Mouse (Mus musculus) hematopoietic stem cell, adult 5-6 weeks (primary cell): ENCODE results near the gene Gm17416. TPM values are rescaled to one million over a fixed set of nuclear protein-coding genes. Genes with fewer than 3 reads are reported as not detected.

Experiments used
- ATAC-seq, 2 experiments: fragments of 125-278 bp in 1 of 2; replicated peaks in 1 of 2; 2 replicates each; pipeline ENCODE4 v1.8.0; 2016 to 2017; ENCODE audit warnings: inconsistent platforms in 2 of 2, mild to moderate bottlenecking in 2 of 2, moderate number of reproducible peaks in 2 of 2, low read depth in 1 of 2, moderate TSS enrichment in 1 of 2; ENCODE audit not compliant: low FRiP score in 2 of 2, poor library complexity in 2 of 2, severe bottlenecking in 2 of 2, insufficient read depth in 1 of 2, low TSS enrichment in 1 of 2
- total RNA-seq: library from RNA; stranded (forward); fragments of 172-1452, 232-1000 nt; gene quantifications from 2 replicates; pipeline ENCODE4 v1.2.3, GENCODE M21; 2017

The Gm17416 gene
- not detected in 2 replicates for total RNA-seq

DNA sequence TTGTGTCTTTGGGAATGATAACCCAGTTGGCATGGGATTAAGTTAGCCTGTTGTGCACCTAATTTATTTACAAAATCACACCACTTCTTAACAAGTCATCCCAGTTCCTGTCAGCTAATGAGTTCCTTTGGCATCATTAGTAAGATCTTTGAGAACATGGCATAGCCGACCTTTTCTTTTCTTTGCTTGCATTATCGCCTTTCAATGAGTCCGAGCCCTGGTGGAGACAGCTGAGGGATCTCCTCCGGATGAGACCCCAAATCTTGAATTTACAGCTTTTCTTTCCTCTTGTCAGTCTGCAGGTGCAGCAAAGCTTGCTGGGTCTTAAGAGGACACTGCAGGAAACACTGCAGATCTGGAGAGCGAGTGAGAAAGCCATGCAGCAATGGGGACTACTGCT lies at the start of gene Gm17416:
TSS of gene Gm17416 (plus strand) at position 301 of the 400 bp plus-strand sequence.
- ATAC-seq = no peak

DNA sequence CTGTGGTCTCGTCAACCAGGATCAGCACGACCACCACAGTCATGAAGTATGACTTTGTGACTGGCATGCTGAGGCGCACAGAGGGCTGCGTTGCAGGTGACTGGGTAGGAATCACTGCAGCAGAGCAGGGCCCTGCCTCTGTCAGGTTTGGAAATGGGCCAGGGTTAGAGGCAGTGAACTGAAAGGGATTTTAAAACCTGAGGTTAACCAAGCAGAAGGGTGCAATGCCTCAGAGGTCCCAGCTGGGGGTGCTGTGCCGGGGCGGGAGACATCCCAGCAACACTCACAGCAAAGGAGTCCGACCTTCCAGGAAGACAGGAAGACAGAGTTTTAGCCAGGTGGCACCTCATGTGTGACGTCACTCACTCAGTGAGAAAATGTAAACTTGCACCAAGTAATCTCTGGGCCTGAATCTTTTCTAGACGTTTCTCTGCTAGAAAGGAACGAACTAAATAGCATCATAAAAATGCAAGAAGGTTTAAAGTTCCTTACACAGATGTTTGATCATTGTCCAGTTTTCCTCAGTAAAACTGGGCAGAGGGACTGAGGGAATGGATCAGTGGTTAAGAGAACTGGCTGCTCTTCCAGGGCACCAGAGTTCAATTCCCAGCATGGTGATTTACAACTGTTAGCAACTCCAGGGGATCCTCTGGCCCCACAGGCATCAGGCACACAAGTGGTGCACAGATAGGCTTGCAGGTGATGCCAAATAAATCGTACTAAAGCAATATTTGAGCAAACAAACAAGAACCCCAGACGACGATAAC lies 29.0 kb upstream of the Gm17416 start, which contains the start of gene Defb29:
TSS of gene Defb29 (minus strand) at position 155 of the 767 bp plus-strand sequence.
- no peak for ATAC-seq

DNA sequence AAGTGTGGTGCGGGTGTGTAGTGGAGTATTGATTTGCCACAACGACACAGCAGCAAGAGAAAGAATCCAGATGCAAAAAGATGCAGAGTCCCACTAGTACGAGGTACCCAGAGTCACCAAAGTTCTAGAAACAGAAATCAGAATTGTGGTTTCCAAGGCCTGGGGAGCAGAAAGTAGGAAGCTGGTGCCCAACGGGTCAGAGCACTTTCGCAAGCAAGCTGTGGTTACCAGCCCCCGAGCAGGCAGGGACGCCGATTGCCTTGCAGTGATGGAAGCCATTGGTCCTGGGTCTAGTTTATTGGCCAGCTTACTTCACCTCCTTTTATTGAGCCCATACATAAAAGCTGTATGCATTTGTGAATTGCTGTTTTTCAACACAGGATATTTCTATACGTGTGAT lies 27.2 kb upstream of the Gm17416 start:
- ATAC-seq = peak; percentile 39 to 43; a peak in 2 of 4 replicates

DNA sequence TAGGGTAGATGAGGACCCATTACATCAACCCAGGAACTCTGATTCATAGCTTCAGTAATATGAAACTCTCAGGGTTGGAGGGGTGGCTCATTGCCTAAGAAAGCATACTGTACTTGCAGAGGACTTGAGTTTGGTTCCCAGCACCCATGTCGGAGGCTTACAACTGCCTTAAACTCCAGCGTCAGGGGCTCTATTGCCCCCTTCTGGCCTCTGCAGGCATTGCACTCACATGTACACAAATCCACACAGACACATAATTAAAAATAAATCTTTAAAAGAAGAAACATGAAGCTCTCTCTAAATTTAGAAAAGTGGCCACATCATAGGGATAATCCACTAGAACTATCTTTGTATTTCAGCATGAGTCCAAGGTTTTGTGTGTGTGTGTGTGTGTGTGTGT lies 26.2 kb upstream of the Gm17416 start:
- ATAC-seq = no peak

DNA sequence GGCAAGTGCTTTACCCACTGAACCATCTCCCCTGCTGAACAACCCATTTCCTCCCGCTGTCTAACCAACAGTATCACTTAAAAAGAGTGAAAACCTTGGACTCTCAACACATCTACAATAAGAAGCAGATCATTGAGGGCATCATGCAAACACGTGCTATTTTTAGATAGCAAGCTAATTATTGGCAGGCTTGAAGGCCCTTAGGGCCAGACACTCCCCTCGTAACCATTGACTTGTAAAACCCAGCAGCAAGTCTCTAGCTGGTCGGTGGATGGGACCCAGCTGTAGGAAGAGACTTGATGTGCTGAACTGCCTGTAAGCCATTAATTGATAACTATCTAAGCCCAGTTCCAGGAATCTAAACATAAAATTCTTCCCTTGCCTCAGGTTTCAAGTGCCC lies 25.7 kb upstream of the Gm17416 start:
- no peak for ATAC-seq

DNA sequence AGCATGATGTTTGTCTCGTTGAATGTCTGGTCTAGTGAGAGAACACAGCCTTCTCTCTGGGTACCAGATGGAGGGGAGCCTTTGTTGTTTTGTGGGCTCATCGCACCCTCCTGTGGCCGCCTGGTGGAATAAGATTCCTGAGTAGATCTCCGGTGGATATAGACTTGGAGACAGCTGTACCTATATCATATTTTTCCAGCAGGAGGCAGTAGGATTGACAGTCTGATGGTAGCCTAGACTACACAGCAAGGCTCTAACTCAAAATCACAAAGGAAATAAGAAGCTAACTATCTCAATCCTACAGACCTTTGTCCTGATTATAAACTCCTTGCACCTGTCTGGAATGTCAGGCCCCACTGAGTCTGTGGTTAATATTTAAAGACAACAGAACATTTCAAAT lies 24.4 kb upstream of the Gm17416 start:
- peak; percentile 78 to 86 for ATAC-seq

DNA sequence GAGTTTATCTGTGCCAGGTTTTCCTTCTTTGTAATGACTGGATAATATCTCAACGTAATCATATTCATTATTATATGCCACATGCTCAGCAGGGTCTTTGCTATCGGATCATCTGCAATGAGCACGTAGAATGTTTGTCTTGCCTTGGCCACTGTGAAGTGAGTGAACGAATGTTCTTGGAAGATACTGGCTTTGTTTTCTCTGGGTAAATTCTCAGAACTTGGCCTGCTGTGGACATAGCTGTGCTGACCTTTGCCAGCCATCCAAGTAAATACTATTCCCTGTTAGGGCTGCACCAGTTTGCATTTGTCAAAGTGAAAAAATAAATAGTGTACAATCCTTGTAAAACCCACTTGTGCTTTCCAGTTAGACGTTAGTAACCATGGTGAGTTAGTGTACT lies 21.0 kb upstream of the Gm17416 start:
- no peak for ATAC-seq

DNA sequence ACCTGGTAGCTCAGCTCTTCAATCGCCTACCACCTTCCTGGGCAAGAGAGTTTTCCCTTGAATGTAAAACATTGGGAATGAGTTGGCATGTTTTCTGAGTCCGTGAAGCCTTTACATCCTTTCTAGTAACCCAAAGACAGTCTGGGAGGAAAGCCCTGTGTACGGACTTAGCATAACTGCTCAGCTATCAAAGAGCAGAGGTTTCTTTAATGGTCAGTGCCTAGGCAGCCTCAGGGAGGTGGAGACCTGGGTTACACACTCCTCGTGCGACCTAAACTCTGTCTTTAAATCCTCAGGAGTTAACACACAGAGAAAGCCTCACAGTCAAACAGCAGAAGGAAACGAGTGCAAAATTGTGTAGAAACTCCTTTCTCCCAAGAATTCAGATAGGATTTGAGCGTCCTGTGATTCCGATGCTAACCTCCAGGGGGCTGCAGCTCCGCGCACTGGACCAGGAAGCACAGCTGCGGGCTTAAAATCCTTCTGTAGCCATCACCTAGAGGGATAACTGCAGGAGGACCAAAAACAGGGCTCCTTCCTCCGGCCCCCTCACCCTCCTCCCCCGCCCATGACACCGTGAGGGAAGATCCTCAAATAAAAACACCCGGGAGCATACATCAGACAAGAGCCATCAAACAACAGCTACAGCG lies 15.2 kb upstream of the Gm17416 start:
- peak; percentile 53 to 65; a peak in 2 of 4 replicates for ATAC-seq

DNA sequence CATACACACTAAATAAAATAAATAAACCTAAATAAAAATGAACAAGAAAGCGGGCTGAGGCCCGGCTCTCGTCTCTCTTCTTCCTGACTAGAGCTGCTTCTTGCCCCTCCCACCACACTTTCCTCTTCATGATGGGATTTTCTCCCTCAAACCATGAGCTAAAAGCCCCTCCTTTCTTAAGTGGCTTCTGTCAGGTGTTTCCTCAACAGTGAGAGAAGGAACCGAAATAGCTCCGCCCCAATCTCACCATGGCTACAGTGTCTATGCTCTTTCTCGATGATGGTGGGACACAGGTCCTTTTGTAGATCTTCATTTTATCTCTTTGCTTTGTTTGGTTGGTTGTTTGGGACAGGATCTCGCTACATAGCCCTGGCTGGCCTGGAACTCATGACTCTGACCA lies 12.5 kb upstream of the Gm17416 start:
- peak; percentile 62 to 68 for ATAC-seq

DNA sequence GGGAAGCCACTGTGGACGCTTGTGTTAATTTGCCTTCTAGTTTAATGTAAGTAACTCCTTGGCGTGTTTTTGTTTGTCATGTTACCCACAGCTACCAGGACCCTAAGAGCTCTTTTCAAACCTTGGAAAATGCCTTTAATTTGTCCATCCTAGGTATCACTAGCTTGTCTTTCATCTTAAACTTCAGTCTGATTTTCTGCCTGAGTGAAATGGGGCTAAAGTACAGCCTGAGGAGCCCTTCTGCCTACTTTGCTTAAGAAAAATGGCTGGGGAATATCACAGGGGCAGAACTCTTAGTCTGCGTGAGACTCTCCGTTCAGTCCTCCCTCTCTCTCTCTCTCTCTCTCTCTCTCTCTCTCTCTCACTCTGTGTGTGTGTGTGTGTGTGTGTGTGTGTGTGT lies 743 bp downstream of the Gm17416 start:
- no peak for ATAC-seq

DNA sequence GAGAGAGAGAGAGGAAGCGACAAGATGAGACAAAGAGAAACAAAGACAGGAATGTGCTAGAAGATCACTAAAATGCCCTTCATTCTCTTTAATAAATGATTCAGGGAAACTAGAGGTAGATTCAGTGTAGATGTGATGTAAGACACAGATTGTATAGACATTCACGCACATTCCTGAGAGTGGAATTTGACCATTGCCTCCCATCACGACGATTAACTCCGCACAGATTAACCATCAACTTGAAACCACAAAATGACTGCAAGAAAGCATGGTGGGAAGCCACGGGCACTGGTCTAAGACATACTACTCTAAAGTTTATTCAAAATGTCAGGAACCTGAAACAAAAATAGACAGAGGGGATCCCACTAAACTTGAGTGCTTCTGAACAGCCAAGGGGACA lies 1.2 kb downstream of the Gm17416 start:
- ATAC-seq = no peak

DNA sequence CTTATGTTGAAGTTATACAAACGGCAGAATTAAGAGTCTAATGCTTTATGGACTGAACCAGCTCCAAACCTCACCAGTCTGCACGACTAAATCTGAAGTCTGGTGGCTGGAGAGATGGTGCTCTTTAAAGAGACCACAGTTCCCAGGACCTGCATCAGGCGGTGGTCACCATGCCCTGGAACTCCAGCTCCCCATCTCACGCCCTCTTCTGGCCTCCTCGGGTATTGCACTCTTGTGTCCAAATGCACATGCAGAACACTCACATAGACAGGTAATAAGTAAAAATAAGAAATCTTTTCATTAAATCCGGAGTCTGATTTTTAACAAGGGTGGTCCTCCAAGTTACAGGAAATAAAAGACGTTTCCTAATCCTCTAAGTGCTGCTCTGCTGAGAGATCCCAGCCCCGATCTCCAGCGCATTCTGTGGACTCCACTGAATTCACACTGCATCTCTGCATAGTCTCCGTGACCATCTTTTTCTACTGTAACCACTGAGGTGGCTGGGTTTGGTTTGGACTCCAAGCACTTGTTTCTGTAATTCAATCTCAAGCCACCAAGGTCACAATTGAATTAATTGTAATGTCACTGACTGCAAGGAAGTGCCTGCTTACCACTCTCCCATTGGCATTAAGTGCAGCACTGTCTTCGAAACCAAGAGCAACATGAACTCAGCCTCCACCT lies 3.1 kb downstream of the Gm17416 start, which contains the start of gene Defb21:
TSS of gene Defb21 (plus strand) at position 631 of the 681 bp plus-strand sequence.
- no peak for ATAC-seq

DNA sequence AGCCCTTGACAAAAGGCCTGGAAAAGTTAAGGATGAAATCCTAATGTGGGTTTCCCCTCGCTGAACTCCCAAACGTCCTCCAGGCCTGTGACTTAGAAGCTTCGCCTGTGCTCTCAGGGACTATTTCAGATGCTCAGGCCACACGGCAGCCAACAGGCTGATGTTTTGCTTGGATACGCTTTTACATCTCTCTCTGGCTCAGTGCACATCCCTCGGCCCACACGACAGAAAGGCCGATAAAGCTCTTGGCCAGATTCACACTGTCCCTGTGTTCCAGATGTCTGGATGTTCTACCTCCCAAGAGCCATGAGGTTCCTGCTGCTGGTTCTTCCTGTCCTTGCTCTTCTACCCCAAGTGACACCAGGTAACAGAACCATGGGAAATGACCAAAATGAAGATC lies 4.3 kb downstream of the Gm17416 start:
- ATAC-seq = no peak

DNA sequence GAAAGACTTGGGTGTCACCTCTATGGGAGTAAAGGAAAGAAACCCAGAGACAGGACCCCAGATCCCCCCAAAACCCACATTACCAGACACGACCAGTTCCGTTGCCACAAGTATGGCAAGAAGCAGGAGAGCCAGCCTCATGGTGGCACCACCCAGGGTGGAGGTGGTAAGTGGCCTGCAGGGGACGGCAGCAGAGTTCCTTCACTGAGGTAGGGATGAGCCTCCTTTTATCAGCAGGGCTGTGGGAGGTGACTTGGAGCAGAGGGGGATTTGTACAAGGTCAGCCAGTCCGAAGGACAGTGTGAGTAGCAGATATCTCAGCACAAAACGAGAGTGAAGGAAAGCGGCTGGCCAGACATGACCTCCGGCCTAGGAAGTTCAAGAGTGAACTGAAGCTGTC lies 11.0 kb downstream of the Gm17416 start, which contains the start of gene Defb19:
TSS of gene Defb19 (minus strand) at position 206 of the 400 bp plus-strand sequence.
- ATAC-seq = no peak

DNA sequence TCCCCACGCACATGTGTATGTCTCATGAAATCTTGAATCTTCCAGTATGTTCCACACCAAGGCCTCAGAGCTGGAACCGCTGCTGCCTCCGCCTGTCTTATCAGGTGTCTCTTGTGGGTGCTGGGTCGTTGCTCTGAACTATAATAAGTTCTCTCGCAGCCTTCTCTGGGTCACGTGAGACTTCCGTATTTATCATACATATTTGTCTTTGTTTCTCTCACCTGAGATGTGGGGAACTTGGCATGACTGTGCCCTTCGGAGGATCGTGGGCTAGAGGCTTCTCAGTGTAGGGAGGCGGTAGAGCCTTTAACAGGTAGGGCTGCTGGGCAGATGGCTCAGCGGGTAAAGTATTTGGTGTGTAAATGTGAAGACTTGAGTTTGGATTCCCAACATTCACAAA lies 11.5 kb downstream of the Gm17416 start:
- ATAC-seq = no peak

DNA sequence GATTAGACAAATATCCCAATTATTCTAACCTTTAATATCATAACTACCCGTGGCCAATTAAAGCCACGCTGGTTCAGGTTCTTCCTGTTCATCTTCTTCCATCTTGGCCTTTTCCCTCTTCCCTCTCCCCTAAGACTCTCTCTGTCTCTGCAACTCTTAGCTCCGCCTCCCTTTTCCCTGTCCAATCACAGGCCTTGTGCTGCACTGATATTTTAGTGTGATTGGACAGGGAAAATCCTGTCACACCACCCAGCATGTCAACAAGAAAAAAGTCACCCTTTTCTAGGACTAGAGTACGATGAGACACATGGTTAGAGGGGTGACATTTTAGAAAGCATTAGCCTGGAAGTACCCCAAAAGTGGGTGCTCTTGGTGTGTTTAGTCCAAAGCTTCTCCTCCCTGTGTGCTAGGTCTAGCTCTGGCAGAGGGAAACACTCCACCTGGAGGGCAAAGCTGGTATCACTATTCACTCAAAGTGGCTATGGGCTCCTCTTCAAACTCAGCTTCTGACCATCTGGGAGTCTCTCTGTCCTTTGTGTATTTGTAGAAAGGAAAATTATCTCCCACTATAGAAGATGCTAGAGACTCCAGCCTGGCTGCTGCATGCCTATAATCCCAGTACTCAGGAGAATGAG lies 17.9 kb downstream of the Gm17416 start:
- peak; percentile 65 to 66; a peak in 3 of 4 replicates for ATAC-seq

DNA sequence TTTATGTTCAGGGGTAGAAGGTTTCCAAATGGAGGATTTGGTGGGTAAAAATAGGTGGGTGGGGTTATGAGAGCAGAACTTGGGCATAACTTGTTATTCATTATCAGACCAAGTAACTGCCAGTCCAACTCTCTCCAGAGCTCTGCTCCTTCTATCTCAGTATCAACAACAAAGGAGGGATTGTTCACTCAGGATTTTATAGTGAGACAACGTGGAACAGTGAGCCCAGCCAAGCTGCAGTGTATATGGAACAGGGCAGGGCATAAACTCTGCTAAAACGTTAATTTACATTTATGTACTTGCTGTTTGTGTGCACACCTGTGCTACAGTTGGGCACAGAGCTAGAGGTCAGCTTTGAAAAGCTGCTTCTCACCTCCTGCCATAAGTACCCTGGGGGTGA lies 19.3 kb downstream of the Gm17416 start:
- no peak for ATAC-seq

DNA sequence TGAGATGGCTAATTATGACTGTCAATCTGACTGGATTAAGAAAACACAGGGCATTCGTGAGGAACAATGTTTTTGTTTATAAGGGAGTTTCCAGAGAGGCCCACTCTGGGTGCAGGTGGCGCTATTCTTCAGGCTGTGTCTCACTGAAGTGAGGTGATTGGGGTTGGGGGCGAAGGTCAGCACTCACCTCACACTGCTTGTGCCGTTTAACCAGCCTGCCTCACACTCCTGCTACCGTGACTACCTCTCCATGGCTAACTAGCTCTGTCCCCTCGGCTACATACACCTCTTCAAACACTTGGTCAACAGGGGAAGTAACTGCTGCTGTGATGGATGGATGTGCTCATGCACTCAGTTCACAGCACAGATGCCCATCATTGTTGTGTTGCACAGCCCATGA lies 19.9 kb downstream of the Gm17416 start:
- no peak for ATAC-seq
